Mouse (Mus musculus) embryonic facial prominence, embryonic 11.5 days (tissue): Measurements from ENCODE around the gene Parg. TPM values are rescaled to one million over a fixed set of nuclear protein-coding genes. Genes with fewer than 3 reads are reported as not detected.

Experiments used
- ATAC-seq: fragments of 200-750 bp; cut with Nextera tagmentation; replicated peaks from 2 replicates; pipeline ENCODE4 v1.8.0; 2017; ENCODE audit warnings: low read depth; ENCODE audit not compliant: insufficient number of reproducible peaks, low FRiP score, low TSS enrichment
- DNase-seq: peaks from one replicate; pipeline ENCODE4 v3.0.0-alpha.2; 2015; ENCODE audit warnings: low spot score
- H3K27ac ChIP-seq: fragments of 300-500 bp; sonication (generic); replicated peaks from 2 replicates; pipeline ENCODE4 v1.5.1; 2014; ENCODE audit warnings: mild to moderate bottlenecking, low read depth, low read length, control low read depth
- H3K27me3 ChIP-seq: fragments of 300-500 bp; sonication (generic); 2 replicates; pipeline ENCODE4 v1.6.1; 2014; ENCODE audit warnings: mild to moderate bottlenecking, low read length, moderate library complexity, mixed read lengths; ENCODE audit not compliant: control insufficient read depth, insufficient read depth
- H3K36me3 ChIP-seq: fragments of 300-500 bp; sonication (generic); replicated peaks from 2 replicates; pipeline ENCODE4 v1.6.1; 2014; ENCODE audit warnings: low read depth, mild to moderate bottlenecking, low read length, moderate library complexity, mixed read lengths; ENCODE audit not compliant: control insufficient read depth, insufficient read depth
- H3K4me1 ChIP-seq: fragments of 300-500 bp; sonication (generic); 2 replicates; pipeline ENCODE4 v1.6.1; 2014; ENCODE audit warnings: low read length, mixed read lengths; ENCODE audit not compliant: control insufficient read depth, insufficient read depth
- H3K4me2 ChIP-seq: fragments of 300-500 bp; sonication (generic); 2 replicates; pipeline ENCODE4 v1.6.1; 2014; ENCODE audit warnings: low read depth, mild to moderate bottlenecking, control low read depth, low read length, moderate library complexity
- H3K4me3 ChIP-seq: fragments of 300-500 bp; sonication (generic); 2 replicates; pipeline ENCODE4 v1.5.1; 2014; ENCODE audit warnings: low read depth, low read length, control low read depth
- H3K9ac ChIP-seq: fragments of 300-500 bp; sonication (generic); replicated peaks from 2 replicates; pipeline ENCODE4 v1.6.1; 2014; ENCODE audit warnings: mild to moderate bottlenecking, control low read depth, low read length
- H3K9me3 ChIP-seq: fragments of 300-500 bp; sonication (generic); replicated peaks from 2 replicates; pipeline ENCODE4 v1.6.1; 2016; ENCODE audit warnings: mild to moderate bottlenecking, low read length, inconsistent platforms, mixed read lengths; ENCODE audit not compliant: control insufficient read depth
- WGBS: fragments of 180-500 bp; shearing (Covaris S2); extraction: QIAGEN DNeasy Blood & Tissue Kit; methylation state at CpG from one replicate; pipeline ENCODE4 v1.1.7; 2014; 5-methylcytosine and 5-hydroxymethylcytosine counted together
- polyA plus RNA-seq: library from polyadenylated mRNA; unstranded; fragments of >200 nt; fragmentation: Nextera tagmentation; extraction: Ambion mirVana; gene quantifications from 2 replicates; pipeline ENCODE4 v1.2.1, GENCODE M21; 2014

The Parg gene
- polyA plus RNA-seq, 1 experiment from 2014 or later: 81.7 TPM

DNA sequence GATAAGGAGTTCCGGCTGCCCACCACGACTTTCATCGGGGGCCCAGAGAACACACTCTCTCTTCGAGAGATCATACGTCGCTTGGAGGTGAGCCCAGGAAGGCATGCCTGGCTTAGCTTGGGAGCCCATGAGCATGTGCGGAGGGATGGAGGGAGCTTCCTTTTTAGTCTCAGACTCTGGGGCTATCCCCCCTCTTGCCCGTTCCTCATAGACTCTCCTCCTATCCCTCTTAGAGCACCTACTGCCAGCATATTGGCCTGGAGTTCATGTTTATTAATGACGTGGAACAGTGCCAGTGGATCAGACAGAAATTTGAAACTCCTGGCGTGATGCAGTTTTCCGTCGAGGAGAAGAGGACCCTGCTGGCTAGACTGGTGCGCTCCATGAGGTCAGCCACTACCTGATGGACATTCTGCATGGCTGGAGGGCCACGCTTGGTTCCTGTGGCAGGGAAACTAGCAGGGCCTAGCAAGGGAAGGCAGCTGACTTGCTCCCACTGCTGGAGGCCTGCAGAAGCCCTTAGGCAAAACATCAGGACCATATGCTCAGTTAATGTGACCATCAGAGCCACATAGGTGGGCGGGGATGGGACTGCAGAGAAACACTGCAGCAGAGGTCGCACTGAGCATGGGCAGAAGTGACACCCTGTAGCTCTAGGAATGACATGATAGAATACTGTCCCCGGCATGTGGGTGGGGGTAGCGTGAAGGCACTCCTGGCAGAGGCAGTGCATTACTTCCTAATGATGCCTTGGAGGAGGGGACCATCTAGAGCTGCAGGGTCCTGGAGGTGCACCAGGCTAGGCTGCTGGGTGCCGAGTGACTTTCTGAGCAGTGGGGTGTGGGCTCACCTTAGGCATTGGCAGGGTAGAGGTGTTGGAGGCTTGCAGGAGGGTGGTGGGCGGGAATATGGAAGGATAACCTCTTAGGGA is 131.0 kb downstream of the Parg start:
- Histone ChIP-seq H3K4me2 (no peak overlapping the region), H3K27ac (no peak overlapping the region), H3K9ac (no peak overlapping the region), H3K27me3 (no peaks in the 10 kb centered on the region), H3K4me3 (no peak overlapping the region), H3K9me3 (no peaks in the 10 kb centered on the region), H3K36me3 (no peaks in the 10 kb centered on the region), H3K4me1 (no peaks in the 10 kb centered on the region)
- 85% methylated on average over 20 of the region's 20 CpGs for WGBS
- no peak for ATAC-seq
- no peak for DNase-seq

DNA sequence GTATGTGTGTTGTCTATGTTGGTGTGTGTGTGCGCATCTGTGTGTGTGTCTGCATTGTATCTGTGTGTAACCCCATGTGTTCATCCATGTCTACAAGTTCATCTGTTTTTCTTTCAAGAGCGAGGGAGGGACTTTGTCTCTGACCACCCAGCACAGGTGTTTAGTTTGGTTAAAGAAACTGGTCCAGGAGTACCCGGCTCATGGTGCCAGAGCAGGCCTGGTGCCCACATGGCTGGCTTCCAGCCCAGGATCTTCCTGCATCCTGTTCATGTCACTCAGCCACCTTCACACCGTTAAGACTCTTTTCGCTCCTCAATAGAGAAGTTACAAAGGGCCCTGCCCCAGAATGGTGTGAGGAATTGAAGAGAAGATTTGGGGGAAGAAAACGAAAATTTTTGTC is 134.3 kb downstream of the Parg start:
- Histone ChIP-seq H3K4me1 (no peaks in the 10 kb centered on the region), H3K4me3 (no peak overlapping the region), H3K9me3 (no peaks in the 10 kb centered on the region), H3K9ac (no peak overlapping the region), H3K4me2 (no peak overlapping the region), H3K27ac (no peak overlapping the region), H3K27me3 (no peaks in the 10 kb centered on the region), H3K36me3 (no peaks in the 10 kb centered on the region)
- no peak for ATAC-seq
- no peak for DNase-seq
- 84% methylated on average over 6 of the region's 6 CpGs for WGBS

DNA sequence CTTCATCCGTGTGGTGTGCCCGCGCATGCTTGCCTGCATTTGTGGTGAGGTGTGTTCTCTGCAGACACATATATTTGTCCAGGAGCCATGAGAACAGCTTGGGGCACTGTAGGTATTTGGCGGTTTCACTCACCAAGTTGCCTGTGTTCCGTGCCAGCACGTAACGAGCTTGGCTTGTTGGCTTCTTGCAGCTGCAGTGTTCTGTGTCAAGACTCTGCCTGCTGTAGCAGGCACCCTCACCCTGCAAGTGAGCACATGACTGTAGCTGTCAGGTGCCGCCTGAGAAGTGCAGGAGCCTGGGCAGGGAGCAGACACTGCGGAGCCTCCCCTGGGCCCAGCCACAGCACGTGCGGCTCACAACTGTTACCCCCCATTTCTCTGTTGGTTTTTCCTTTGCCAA is 134.8 kb downstream of the Parg start:
- H3K27me3 ChIP-seq: no peaks in the 10 kb centered on the region
- no peak for ATAC-seq
- no peak overlapping the region for H3K27ac ChIP-seq
- no peak overlapping the region for H3K9ac ChIP-seq
- no peaks in the 10 kb centered on the region for H3K9me3 ChIP-seq
- no peak overlapping the region for H3K4me2 ChIP-seq
- DNase-seq: no peak
- H3K4me3 ChIP-seq: no peak overlapping the region
- no peaks in the 10 kb centered on the region for H3K4me1 ChIP-seq
- 81% methylated on average over 11 of the region's 11 CpGs for WGBS
- H3K36me3 ChIP-seq: no peaks in the 10 kb centered on the region

- H3K4me3 ChIP-seq: no peak overlapping the region
- H3K9ac ChIP-seq: no peak overlapping the region
- no peak overlapping the region for H3K4me2 ChIP-seq
- WGBS: 93% methylated on average over 7 of the region's 7 CpGs
- no peaks in the 10 kb centered on the region for H3K9me3 ChIP-seq
- H3K27ac ChIP-seq: no peak overlapping the region
- no peak for DNase-seq
- ATAC-seq: no peak
- no peaks in the 10 kb centered on the region for H3K27me3 ChIP-seq
- no peaks in the 10 kb centered on the region for H3K36me3 ChIP-seq
- no peaks in the 10 kb centered on the region for H3K4me1 ChIP-seq
Observed at GRCm38 (mm10) chr14:32341823-32342222, 140.1 kb downstream of the Parg start.

GRCm38 (mm10) chr14:32344176-32344575 is 142.4 kb downstream of the Parg start:
- Histone ChIP-seq H3K4me3 (no peak overlapping the region), H3K27ac (no peak overlapping the region), H3K36me3 (no peaks in the 10 kb centered on the region), H3K4me2 (no peak overlapping the region), H3K27me3 (no peaks in the 10 kb centered on the region), H3K9ac (no peak overlapping the region), H3K4me1 (no peaks in the 10 kb centered on the region), H3K9me3 (no peaks in the 10 kb centered on the region)
- no peak for ATAC-seq
- 93% methylated on average over 7 of the region's 7 CpGs for WGBS
- no peak for DNase-seq

- Histone ChIP-seq H3K27ac (no peak overlapping the region), H3K4me1 (no peaks in the 10 kb centered on the region), H3K9me3 (no peaks in the 10 kb centered on the region), H3K4me2 (no peak overlapping the region), H3K4me3 (no peak overlapping the region), H3K36me3 (no peaks in the 10 kb centered on the region), H3K27me3 (no peaks in the 10 kb centered on the region), H3K9ac (no peak overlapping the region)
- WGBS: 87% methylated on average over 9 of the region's 10 CpGs
- no peak for DNase-seq
- ATAC-seq: no peak
Observed at GRCm38 (mm10) chr14:32344694-32345093, 142.9 kb downstream of the Parg start.

Other genes starting within 250 kb of the Parg start
- gene Galnt15, start 173.0 kb upstream of the Parg start, polyA plus RNA-seq: 0.04 and 0.20 TPM in 2 replicates
- 14.7 and 19.3 TPM in 2 replicates for gene Oxnad1, start 116.6 kb upstream of the Parg start, polyA plus RNA-seq
- 95.7 and 96.1 TPM in 2 replicates for gene Dph3, start 116.2 kb upstream of the Parg start, polyA plus RNA-seq
- gene Msmb, start 59.9 kb upstream of the Parg start, polyA plus RNA-seq: not detected in 2 replicates
- 89.3 and 92.7 TPM in 2 replicates for gene Ncoa4, start 42.1 kb upstream of the Parg start, polyA plus RNA-seq
- 315 and 318 TPM in 2 replicates for gene Timm23, start 51 bp upstream of the Parg start, polyA plus RNA-seq
- gene Ogdhl, start 120.1 kb downstream of the Parg start, polyA plus RNA-seq: 13.2 and 17.1 TPM in 2 replicates
- gene 1700024G13Rik, start 186.4 kb downstream of the Parg start, polyA plus RNA-seq: 0.34 TPM in 1 of 2 replicates, not detected in the other